Mouse (Mus musculus): ENCODE measurements around the gene Tssk3. TPM values are rescaled to one million over a fixed set of nuclear protein-coding genes. Genes with fewer than 3 reads are reported as not detected.

The Tssk3 gene
- polyA plus RNA-seq, 1 experiment from 2014 or later = not detected

DNA sequence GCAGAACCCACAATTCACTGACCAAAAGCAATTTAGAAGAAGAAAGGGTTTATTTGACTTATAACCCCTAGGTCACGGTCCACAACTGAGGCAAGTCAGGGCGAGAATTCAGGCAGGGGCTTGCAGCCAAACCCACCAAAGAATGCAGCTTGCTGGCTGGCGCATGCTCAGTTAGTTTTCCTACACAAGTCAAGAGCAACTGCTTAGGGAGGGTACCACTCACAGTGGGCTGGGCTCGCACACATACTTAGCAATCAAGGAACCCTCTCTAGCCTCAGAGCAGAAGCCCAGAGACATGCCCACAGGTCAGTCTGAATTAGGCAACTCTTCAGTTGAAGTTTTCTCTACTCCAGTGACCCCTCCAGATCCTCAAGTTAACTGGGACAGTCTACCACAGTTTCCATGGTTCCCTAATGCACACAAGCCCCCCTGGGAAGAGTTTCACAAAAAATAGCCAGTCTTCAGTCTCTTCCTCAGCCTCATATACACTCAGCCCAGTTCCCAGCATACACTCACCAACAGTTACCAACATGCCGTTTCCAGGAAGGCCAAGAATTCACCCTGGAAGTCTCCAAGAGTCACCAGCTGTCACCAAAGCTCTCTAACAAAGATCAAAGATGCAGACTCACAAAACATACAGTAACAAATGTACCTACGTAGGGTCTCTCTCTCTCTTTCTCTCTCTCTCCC, 20.0 kb upstream of the Tssk3 start:
- no peak overlapping the region; the same call in 1 of the 2 replicates for H3K9ac ChIP-seq
- peaks cover 29% of the 10 kb centered on the region for H3K4me1 ChIP-seq
- no peaks in the 10 kb centered on the region for H3K27me3 ChIP-seq
- ATAC-seq (ENCODE audit: low FRiP score, low read depth) = no peak
- H3K4me3 ChIP-seq = no peak overlapping the region
- peak overlapping the region; percentile 22; the same call in 1 of the 2 replicates for H3K27ac ChIP-seq
- no peak overlapping the region for H3K4me2 ChIP-seq (replicated peaks)
- 53% methylated on average over 6 of the region's 6 CpGs for WGBS
- H3K36me3 ChIP-seq = peaks cover 12% of the 10 kb centered on the region
- no peaks in the 10 kb centered on the region for H3K9me3 ChIP-seq

DNA sequence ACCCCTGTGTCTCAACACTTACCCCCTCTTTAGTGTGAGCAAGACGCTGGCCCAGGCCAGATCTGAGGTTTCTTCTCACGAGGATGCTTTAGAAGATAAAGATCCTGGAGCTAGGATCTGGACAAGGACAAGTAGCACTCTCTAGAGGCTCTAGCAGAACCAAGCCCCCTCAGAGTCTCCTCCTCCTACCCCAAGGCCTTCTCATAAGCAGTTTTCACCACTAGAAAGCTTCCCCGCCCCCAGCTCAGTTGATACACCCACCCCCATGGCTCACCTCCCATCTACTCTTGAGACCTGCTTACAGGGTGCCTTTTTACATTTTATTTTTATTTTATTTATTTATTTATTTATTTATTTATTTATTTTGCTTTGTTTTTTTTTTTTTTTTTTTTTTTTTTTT, 18.8 kb upstream of the Tssk3 start:
- H3K9me3 ChIP-seq = no peaks in the 10 kb centered on the region
- H3K36me3 ChIP-seq = no peaks in the 10 kb centered on the region
- H3K4me2 ChIP-seq (replicated peaks) = no peak overlapping the region
- no peaks in the 10 kb centered on the region for H3K27me3 ChIP-seq
- peaks cover 18% of the 10 kb centered on the region for H3K4me1 ChIP-seq
- no peak overlapping the region for H3K9ac ChIP-seq
- no peak for ATAC-seq (ENCODE audit: low FRiP score, low read depth)
- 78% methylated on average over 3 of the region's 3 CpGs for WGBS
- no peak overlapping the region for H3K27ac ChIP-seq
- H3K4me3 ChIP-seq = no peak overlapping the region

DNA sequence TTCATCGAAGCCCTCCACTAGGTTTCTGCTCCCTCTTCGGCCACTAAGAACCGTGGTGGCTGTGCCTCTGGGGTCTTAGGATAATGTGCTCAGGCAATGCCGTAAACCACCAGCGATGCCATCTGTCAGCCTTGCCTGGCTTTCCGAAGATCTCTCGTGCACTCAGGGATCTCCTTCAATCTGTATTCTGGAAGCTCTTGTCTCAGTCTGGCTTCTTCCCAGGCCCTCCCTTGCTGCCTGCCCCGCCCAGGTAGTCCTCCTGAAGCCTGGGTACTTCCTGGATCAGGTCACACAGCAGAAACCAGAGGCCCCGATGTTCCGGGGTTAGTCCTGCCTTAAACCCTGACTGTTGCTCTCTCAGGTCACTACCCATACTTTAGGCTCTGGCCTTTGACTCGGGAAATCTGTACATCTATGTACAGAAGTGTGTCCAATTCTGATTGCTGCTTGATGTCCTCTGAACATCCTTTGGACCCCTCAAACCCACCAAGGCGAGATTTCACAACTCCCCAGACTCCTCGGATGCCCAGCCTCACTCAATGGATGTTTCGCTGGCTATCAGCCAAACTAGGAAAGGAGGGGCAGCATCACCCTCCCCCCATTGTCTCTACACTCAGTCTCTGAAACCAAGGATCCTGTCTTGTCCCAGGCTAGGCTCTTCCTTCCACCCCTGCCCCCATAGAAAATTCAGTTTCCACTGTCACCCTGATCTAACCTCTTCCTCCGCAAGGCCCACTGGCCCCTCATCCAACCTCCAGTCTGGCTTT, 18.2 kb upstream of the Tssk3 start:
- H3K36me3 ChIP-seq = no peaks in the 10 kb centered on the region
- H3K4me3 ChIP-seq = no peak overlapping the region
- H3K4me1 ChIP-seq = peaks cover 18% of the 10 kb centered on the region
- no peak overlapping the region for H3K4me2 ChIP-seq (replicated peaks)
- 62% methylated on average over 15 of the region's 15 CpGs for WGBS
- H3K9me3 ChIP-seq = no peaks in the 10 kb centered on the region
- 0 out of 2 replicates have a peak overlapping the region, but pooled peaks have one; percentile 13 for H3K9ac ChIP-seq
- no peaks in the 10 kb centered on the region for H3K27me3 ChIP-seq
- H3K27ac ChIP-seq = no peak overlapping the region
- ATAC-seq (ENCODE audit: low FRiP score, low read depth) = no peak

DNA sequence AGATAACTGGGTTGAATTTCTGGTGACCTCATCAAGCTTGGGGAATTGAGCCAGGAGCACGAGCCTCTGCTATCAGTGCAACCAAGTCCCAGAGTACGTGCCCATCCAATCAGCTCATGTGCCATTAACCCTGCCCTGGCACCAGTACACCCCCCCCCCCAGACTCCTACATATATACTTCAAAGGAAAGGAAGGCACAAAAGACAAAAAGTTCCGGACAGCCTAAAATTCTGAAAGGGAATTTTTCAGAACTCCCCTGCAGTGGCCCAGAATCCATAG, 17.4 kb upstream of the Tssk3 start:
- Histone ChIP-seq H3K27ac (no peak overlapping the region), H3K27me3 (no peaks in the 10 kb centered on the region), H3K36me3 (no peaks in the 10 kb centered on the region), H3K4me1 (peaks cover 17% of the 10 kb centered on the region), H3K9me3 (no peaks in the 10 kb centered on the region), H3K4me3 (no peak overlapping the region), H3K4me2 (replicated peaks) (no peak overlapping the region), H3K9ac (no peak overlapping the region)
- ATAC-seq (ENCODE audit: low FRiP score, low read depth) = no peak
- WGBS = 63% methylated on average over 3 of the region's 3 CpGs

DNA sequence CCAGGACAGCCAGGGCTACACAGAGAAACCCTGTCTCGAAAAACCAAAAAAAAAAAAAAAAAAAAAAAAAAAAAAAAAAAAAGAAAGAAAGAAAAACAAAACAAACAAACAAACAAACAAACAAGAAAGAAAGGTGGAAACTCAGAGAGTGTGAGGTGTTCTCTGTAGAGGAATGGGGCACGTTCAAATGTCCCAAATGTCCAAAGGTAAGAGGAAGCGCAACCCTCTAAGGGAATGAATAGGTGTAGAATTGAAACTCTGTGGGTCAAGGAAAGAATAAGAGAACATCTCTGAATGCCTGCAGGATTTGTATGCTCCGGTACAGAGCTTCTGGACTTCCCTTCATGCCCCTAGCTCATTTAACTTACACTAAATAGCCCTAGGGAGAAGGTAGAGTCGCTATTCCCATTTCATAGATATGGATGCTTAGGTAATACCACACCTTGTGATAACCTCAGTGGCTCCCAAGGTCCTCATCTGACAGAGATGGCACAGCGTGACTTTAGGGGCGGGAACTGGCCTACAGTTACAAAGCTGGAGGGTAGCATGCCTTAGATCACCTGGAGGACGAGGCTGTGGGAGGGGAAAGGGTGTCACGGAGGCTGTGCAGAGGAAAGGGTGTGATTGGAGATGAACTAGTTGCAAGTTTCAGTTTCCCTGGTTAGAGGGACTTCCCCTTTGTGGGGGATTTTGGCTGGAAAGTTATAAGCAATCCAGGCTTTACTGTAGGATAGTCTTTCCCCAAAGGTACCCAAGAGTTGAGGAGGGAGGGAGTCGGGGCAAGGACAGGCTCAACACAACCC, 16.8 kb upstream of the Tssk3 start:
- ATAC-seq (ENCODE audit: low FRiP score, low read depth) = no peak
- Histone ChIP-seq H3K4me1 (peaks cover 12% of the 10 kb centered on the region), H3K9me3 (no peaks in the 10 kb centered on the region), H3K27me3 (no peaks in the 10 kb centered on the region), H3K36me3 (no peaks in the 10 kb centered on the region), H3K4me2 (replicated peaks) (no peak overlapping the region), H3K4me3 (no peak overlapping the region), H3K9ac (no peak overlapping the region), H3K27ac (no peak overlapping the region)
- 59% methylated on average over 9 of the region's 10 CpGs for WGBS

DNA sequence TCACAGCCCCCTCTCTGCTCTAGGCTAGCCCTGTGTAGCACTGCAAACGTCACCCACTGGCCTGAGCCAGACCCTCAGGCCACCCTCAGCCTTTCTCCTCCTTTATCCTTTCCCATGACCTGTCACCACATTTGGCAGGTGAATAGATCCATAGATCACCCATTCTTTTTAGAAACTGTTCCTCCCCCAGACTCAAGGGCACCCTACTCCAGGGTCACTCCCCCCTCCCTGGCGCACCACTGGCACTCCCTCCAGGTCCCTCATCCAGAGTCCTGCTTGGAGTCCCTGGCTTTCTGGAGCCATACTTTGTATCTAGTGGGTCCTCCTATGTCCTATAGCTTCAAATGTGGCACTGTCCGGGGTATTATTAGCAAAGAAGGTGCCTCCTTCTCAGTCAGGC, 14.7 kb upstream of the Tssk3 start:
- no peak overlapping the region for H3K4me3 ChIP-seq
- no peak overlapping the region for H3K4me2 ChIP-seq (replicated peaks)
- no peak for ATAC-seq (ENCODE audit: low FRiP score, low read depth)
- H3K36me3 ChIP-seq = no peaks in the 10 kb centered on the region
- H3K27me3 ChIP-seq = no peaks in the 10 kb centered on the region
- no peaks in the 10 kb centered on the region for H3K4me1 ChIP-seq
- H3K27ac ChIP-seq = no peak overlapping the region
- H3K9me3 ChIP-seq = no peaks in the 10 kb centered on the region
- WGBS = 84% methylated on average over 3 of the region's 3 CpGs
- H3K9ac ChIP-seq = no peak overlapping the region

DNA sequence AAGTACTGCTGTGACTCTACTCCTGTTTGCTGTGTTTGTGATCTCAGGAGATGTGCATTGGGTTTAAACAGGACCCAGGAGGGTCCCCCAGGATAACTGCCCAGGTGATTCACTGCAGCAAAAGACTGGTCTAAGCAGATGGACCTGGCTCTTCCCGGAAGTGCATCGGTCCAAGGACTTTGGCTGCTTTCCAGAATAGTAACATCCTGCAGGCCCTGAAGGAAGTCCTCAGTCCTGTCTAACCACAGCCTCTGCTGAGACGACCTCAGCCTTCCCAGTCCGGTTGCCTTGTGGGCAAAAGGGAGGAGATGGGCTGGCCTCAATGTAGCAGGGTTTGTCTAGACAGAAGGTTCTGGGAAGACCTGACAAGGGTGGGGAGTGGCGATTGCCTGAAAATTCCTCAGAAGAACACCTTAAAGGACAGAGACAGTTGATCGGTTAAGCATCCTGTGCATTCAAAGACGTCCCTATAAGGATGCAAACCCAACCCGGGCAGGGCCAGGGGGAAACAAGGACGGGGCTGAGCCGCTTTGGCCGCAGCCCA, 12.2 kb upstream of the Tssk3 start:
- no peak overlapping the region for H3K4me3 ChIP-seq
- no peak overlapping the region for H3K4me2 ChIP-seq (replicated peaks)
- no peaks in the 10 kb centered on the region for H3K9me3 ChIP-seq
- no peak for ATAC-seq (ENCODE audit: low FRiP score, low read depth)
- no peaks in the 10 kb centered on the region for H3K36me3 ChIP-seq
- no peak overlapping the region for H3K9ac ChIP-seq
- no peak overlapping the region for H3K27ac ChIP-seq
- no peaks in the 10 kb centered on the region for H3K27me3 ChIP-seq
- 73% methylated on average over 11 of the region's 11 CpGs for WGBS
- H3K4me1 ChIP-seq = peaks cover 8% of the 10 kb centered on the region; the same call in 1 of the 2 replicates

DNA sequence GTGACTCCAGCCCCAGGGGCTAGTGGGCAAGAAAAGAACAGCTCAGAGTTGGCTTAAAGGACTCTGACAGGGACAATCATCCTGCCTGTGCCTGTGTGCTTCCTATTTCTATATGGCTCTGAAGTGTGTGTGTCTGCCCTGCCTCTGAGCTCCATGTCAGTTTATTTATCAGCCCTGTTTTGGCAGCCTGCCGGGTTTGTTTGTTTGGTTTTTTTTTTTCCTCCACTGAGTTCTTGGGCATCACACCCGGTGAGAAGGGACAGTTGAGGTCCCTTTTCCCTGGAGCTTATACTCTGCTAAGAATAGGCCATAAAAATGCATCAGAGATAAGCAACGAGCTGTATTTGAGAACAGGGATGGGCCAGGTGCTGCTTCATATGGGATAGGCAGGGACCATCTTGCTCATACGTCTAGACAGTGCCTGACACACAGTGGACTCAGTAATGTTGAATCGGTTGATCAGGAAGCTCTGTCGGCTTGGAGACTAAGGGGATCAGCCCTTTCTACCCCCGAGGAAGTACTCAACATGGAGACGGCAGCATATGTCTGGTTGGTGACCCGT, 11.6 kb upstream of the Tssk3 start:
- no peak overlapping the region for H3K4me3 ChIP-seq
- H3K9me3 ChIP-seq = no peaks in the 10 kb centered on the region
- peaks cover 8% of the 10 kb centered on the region; the same call in 1 of the 2 replicates for H3K4me1 ChIP-seq
- no peak for ATAC-seq (ENCODE audit: low FRiP score, low read depth)
- WGBS = 71% methylated on average over 9 of the region's 9 CpGs
- H3K4me2 ChIP-seq (replicated peaks) = no peak overlapping the region
- no peaks in the 10 kb centered on the region for H3K27me3 ChIP-seq
- H3K27ac ChIP-seq = no peak overlapping the region; the same call in 1 of the 2 replicates
- H3K9ac ChIP-seq = no peak overlapping the region
- H3K36me3 ChIP-seq = no peaks in the 10 kb centered on the region

DNA sequence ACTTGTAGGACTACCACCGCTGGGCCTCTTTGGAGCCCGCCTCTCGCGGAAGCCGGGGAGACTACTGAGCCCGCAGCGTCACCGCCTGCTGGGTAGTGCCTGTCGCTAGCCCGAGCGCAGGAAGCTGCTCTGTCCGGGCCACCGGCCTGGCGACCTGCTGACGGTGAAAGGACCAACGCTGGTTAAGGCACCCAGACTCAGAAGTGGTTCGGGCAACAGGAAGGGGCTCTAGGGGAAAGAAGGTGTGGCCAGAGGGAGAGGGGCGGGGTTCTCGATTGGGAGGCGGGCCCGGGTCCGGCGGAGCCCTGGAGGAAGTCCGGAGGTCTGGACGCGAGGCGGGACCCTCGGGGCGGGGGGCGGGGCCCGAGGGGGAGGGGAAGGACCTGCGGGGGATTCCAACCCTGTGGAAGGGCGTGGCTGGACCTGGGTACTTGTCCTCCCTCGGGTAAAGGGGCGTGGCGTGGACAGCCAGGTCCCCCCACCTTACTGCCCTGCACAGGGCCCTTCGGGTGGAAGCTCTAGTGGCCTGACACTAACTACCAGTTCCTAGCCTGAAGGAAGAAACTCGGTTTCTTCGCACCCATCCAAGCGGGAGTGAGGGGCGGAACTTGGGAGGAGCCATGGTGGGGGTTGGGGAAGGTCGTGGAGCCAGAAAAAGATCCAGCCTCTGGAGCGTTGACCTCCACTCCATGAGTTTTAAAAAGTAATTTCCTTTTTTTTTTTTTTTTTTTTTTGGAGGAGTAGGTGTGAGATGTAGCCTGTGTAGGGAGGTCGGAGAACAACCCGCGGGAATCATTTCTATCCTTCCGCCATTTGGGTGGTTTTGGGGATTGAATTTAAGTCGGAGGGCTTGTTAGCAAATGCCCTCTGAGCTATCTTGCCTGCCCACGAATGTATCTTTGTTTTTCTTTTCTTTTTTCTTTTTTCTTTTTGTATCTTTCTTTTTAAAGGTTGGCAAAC, 10.1 kb upstream of the Tssk3 start:
- no peaks in the 10 kb centered on the region for H3K27me3 ChIP-seq
- ATAC-seq (ENCODE audit: low FRiP score, low read depth) = peak; percentile 90
- peak overlapping the region; percentile 89 for H3K27ac ChIP-seq
- H3K4me2 ChIP-seq (replicated peaks) = peak overlapping the region; percentile 73
- H3K36me3 ChIP-seq = no peaks in the 10 kb centered on the region
- 1% methylated on average over 46 of the region's 49 CpGs for WGBS
- peak overlapping the region; percentile 69 for H3K9ac ChIP-seq
- H3K4me3 ChIP-seq = peak overlapping the region; percentile 59
- peaks cover 19% of the 10 kb centered on the region for H3K4me1 ChIP-seq
- no peaks in the 10 kb centered on the region for H3K9me3 ChIP-seq

DNA sequence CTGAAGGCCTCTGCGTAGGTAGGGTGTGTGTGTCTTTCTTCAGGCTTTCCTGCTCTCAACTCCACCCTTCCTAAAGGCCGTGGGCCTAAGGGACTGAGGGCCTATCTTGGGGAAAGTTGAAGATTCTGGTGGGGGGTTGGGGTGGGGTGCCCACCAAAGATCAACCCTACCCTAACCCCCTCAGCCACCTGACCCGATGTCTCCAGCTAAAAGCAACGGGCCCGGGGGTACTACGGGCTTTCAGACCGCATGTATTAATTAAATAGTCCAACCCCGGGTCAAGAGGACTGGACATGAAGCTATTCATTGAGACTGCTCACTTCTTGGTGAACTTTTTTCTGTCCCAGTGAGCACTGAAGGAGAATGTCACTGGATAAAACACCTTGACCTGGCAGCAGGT, 9.2 kb upstream of the Tssk3 start:
- 80% methylated on average over 8 of the region's 8 CpGs for WGBS
- ATAC-seq (ENCODE audit: low FRiP score, low read depth) = no peak
- H3K4me1 ChIP-seq = peaks cover 27% of the 10 kb centered on the region
- H3K4me3 ChIP-seq = peak overlapping the region; percentile 59; the same call in 1 of the 2 replicates
- H3K27me3 ChIP-seq = no peaks in the 10 kb centered on the region
- no peak overlapping the region; the same call in 1 of the 2 replicates for H3K9ac ChIP-seq
- peak overlapping the region; percentile 89; the same call in 1 of the 2 replicates for H3K27ac ChIP-seq
- no peaks in the 10 kb centered on the region for H3K9me3 ChIP-seq
- peak overlapping the region; percentile 73 for H3K4me2 ChIP-seq (replicated peaks)
- H3K36me3 ChIP-seq = no peaks in the 10 kb centered on the region

DNA sequence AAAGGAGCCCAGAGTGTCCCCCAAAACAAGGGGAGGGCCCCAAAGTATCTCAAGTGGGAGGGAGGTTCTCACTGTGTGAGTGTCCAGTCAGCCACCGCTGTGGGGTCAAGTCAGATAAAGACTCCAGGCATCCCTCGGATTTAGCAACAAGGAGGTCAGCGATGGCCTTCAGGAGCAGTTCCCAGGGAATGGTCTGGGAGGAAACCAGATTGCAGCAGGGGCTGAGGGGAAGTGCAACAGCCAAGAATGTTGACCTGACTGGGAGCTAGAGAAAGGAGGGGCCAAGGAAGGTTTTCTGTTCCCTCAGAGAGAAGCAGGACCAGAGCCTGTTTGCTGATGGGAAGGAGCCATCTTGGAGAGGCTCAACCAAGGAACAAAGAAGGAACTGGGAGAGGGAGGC, 8.1 kb upstream of the Tssk3 start:
- Histone ChIP-seq H3K27me3 (no peaks in the 10 kb centered on the region), H3K4me2 (replicated peaks) (no peak overlapping the region), H3K9ac (no peak overlapping the region), H3K4me3 (no peak overlapping the region), H3K36me3 (no peaks in the 10 kb centered on the region), H3K27ac (no peak overlapping the region), H3K4me1 (peaks cover 27% of the 10 kb centered on the region), H3K9me3 (no peaks in the 10 kb centered on the region)
- ATAC-seq (ENCODE audit: low FRiP score, low read depth) = no peak
- 80% methylated on average over 3 of the region's 3 CpGs for WGBS
